Mouse (Mus musculus) thymus, adult 2 months (tissue): Measurements from ENCODE around the gene Hip1r.

Experiments used
- CTCF ChIP-seq: fragments of 200-500 bp; IDR thresholded peaks from 2 replicates; pipeline ENCODE4 v1.5.1; 2012; ENCODE audit warnings: mild to moderate bottlenecking, control low read depth, low read length, moderate library complexity, borderline replicate concordance; ENCODE audit not compliant: control insufficient read depth, poor library complexity, insufficient read depth; ENCODE audit errors: extremely low read depth
- POLR2A ChIP-seq: fragments of 200-500 bp; IDR thresholded peaks from 2 replicates; pipeline ENCODE4 v1.6.1; 2012; ENCODE audit warnings: mild to moderate bottlenecking, low read length, control low read depth, moderate library complexity; ENCODE audit not compliant: control insufficient read depth, poor library complexity, insufficient read depth; ENCODE audit errors: extremely low read depth

- TF ChIP-seq CTCF, result no peak
- TF ChIP-seq POLR2A, result no peak
Observed at GRCm38 (mm10) chr5:123981250-123981554, 7.8 kb downstream of the Hip1r start.
